Mouse (Mus musculus): ENCODE data around the gene Trp53rka.

The Trp53rka gene

DNA sequence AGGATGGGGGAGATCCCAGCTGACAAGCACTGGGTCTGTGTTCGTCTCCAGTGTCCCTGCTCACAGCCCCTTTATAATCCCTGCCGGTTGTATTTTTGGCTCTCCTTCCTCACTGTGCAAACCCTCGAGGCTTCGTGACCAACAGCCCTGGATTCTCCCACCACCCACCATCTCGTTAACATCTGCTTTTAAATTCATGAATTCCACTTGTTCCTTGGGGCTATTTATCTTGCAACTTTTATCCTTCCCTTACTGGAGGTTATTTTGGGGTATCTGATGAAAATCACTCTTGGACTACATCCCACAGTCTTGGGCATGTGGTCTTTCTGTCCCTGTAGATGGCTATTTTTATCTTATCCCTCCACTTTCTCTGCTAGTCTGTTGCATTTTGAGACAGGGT is 17.3 kb upstream of the Trp53rka start:
- peaks cover 36% of the 10 kb centered on the region for H3K27me3 ChIP-seq (ENCODE audit: insufficient read depth, low read length)
- TF ChIP-seq CTCF (conservative IDR thresholded peaks at IDR 0.05; ENCODE audit: low read length) = no peak
- no peak for TF ChIP-seq POU5F1 (IDR thresholded peaks at IDR 0.05; ENCODE audit: borderline replicate concordance, low read length)
- TF ChIP-seq NANOG (IDR thresholded peaks at IDR 0.05; ENCODE audit: borderline replicate concordance, low read length) = no peak
- H3K4me3 ChIP-seq (replicated peaks; ENCODE audit: low read length) = no peak overlapping the region
- H3K9me3 ChIP-seq (ENCODE audit: low read length) = no peaks in the 10 kb centered on the region
- no peaks in the 10 kb centered on the region for H3K36me3 ChIP-seq (ENCODE audit: insufficient read depth, low read length)
- H3K4me1 ChIP-seq (replicated peaks; ENCODE audit: low read depth, low read length) = peaks cover 16% of the 10 kb centered on the region

DNA sequence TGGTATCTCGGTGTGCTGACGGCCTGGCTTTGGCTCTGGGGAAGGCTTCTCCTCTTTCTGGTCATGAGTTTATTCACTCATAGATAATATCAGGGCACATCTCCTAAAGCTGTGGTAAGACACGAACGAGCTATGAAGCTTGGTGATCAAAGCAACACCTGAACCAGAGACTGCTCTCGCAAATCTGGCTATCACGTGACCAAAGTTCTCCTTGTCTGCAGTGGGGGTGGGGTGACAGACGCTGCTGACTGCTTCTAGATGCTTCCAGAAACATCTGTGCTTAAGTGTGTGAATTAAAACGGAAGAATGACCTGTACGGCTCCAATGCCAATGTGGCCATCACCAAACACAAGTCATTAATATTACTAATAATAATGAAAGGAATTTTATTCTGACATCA is 16.6 kb upstream of the Trp53rka start:
- no peak overlapping the region for H3K4me3 ChIP-seq (replicated peaks; ENCODE audit: low read length)
- TF ChIP-seq POU5F1 (IDR thresholded peaks at IDR 0.05; ENCODE audit: borderline replicate concordance, low read length) (no peak), NANOG (IDR thresholded peaks at IDR 0.05; ENCODE audit: borderline replicate concordance, low read length) (no peak), CTCF (conservative IDR thresholded peaks at IDR 0.05; ENCODE audit: low read length) (no peak)
- peaks cover 16% of the 10 kb centered on the region for H3K4me1 ChIP-seq (replicated peaks; ENCODE audit: low read depth, low read length)
- H3K9me3 ChIP-seq (ENCODE audit: low read length) = no peaks in the 10 kb centered on the region
- no peaks in the 10 kb centered on the region for H3K36me3 ChIP-seq (ENCODE audit: insufficient read depth, low read length)
- peaks cover 36% of the 10 kb centered on the region for H3K27me3 ChIP-seq (ENCODE audit: insufficient read depth, low read length)

DNA sequence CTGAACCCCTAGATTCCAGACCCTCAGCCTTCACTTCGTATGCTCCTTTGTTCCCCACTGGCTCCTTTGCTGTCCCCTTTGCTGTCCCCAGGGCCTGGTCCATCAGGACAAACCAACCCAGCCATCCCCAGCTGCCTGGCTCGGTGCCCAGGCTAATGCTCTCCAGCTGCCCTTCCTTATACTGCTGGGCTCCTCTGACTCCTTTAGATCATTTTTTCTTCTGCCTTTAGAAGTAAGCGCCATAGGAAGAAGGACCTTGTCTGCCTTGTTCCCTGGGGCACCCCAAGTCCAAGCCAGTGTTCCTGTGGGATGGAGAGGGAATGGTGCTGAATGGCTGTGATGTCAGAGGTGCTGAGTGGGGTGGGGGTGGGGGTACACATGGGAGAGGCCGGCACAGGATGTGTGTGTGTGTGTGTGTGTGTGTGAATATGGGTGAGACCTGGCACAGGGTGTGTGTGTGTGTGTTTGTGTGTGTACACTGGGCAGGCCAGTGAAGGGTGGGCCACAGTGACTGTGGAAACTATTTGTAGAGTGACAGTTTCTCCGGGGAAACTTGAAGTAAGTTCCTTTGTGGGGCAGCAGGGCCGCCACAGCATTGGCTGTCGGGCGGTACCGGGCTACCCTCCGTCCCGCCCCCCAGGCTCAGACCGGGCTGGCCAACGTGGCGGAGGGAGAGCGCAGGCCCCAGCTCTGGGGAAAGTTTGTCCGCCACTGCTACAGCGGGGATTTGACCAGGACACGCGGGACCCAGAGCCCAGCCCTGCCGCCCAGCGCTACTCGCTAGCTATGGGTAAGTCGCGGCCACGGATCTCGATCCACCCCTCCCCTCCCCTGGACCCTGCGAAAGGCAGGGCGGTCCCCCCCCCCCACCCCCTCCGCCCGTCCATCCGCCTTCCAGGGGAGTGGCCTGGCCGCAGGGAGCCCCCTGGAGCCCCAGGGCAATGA is 10.4 kb upstream of the Trp53rka start, which contains the start of gene Slc2a10:
Slc2a10 (plus strand) TSS at position 529 of the 945 bp plus-strand sequence.
- H3K4me1 ChIP-seq (replicated peaks; ENCODE audit: low read depth, low read length) = peaks cover 16% of the 10 kb centered on the region; the same call in 1 of the 2 replicates
- TF ChIP-seq POU5F1 (IDR thresholded peaks at IDR 0.05; ENCODE audit: borderline replicate concordance, low read length) = no peak
- no peak for TF ChIP-seq CTCF (conservative IDR thresholded peaks at IDR 0.05; ENCODE audit: low read length)
- TF ChIP-seq NANOG (IDR thresholded peaks at IDR 0.05; ENCODE audit: borderline replicate concordance, low read length) = no peak
- H3K36me3 ChIP-seq (ENCODE audit: insufficient read depth, low read length) = no peaks in the 10 kb centered on the region
- peaks cover 74% of the 10 kb centered on the region for H3K27me3 ChIP-seq (ENCODE audit: insufficient read depth, low read length)
- H3K4me3 ChIP-seq (replicated peaks; ENCODE audit: low read length) = peak within 1 kb of the TSS; percentile 69
- H3K9me3 ChIP-seq (ENCODE audit: low read length) = no peaks in the 10 kb centered on the region

DNA sequence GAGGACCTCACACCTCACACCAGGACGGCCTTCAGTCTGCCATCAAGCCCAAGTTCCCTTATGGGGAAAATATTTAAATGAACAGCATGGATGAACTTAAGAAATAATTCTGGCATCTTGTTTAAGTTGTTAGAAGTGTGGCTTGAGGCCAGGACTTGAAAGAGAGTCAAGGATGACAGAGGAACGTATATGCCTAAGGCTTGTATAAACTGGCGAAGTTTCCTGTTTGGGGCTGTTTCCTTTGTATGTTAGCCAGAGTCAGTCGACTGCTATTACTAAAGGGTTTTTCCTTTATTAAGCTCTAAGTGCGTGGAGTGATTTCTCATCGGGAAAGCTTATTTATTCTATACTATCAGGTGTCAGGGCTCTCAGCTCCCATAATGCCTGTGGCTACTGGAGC is 5.7 kb upstream of the Trp53rka start:
- no peaks in the 10 kb centered on the region for H3K36me3 ChIP-seq (ENCODE audit: insufficient read depth, low read length)
- 0 out of 2 replicates have a peak, but pooled peaks cover 4% of the 10 kb centered on the region for H3K9me3 ChIP-seq (ENCODE audit: low read length)
- TF ChIP-seq POU5F1 (IDR thresholded peaks at IDR 0.05; ENCODE audit: borderline replicate concordance, low read length) = no peak
- TF ChIP-seq NANOG (IDR thresholded peaks at IDR 0.05; ENCODE audit: borderline replicate concordance, low read length) = no peak
- no peak for TF ChIP-seq CTCF (conservative IDR thresholded peaks at IDR 0.05; ENCODE audit: low read length)
- H3K27me3 ChIP-seq (ENCODE audit: insufficient read depth, low read length) = peaks cover 68% of the 10 kb centered on the region
- no peak overlapping the region for H3K4me3 ChIP-seq (replicated peaks; ENCODE audit: low read length)
- H3K4me1 ChIP-seq (replicated peaks; ENCODE audit: low read depth, low read length) = peaks cover 20% of the 10 kb centered on the region

DNA sequence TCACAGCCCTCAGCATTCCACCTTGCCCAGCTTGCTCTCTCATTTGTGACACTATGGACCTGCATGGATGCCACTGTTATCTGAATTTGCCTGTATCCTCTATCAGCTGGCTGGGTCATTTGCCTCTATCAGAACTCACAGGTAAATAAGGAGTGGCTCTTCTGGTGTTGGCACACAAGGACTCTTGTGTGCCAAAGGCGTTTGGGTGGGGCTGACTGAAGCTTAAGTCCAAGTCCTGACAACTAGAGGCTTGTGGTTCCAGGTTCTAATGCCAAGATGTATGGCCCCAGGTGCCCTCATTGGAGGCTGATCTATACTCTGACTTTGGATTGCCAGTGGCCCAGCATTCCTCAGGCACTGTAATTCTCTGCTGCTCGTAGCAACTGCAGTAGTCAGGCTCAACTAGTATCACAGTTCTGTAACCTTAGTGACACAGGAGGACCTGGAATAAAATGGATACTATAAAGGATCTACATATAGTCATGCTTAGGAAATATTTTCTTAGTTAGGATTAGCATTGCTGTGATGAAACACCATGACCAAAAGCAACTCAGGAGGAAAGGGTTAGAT is 4.7 kb upstream of the Trp53rka start:
- peaks cover 58% of the 10 kb centered on the region for H3K27me3 ChIP-seq (ENCODE audit: insufficient read depth, low read length)
- TF ChIP-seq CTCF (conservative IDR thresholded peaks at IDR 0.05; ENCODE audit: low read length) = no peak
- no peak for TF ChIP-seq POU5F1 (IDR thresholded peaks at IDR 0.05; ENCODE audit: borderline replicate concordance, low read length)
- TF ChIP-seq NANOG (IDR thresholded peaks at IDR 0.05; ENCODE audit: borderline replicate concordance, low read length) = no peak
- H3K4me1 ChIP-seq (replicated peaks; ENCODE audit: low read depth, low read length) = peaks cover 21% of the 10 kb centered on the region
- H3K9me3 ChIP-seq (ENCODE audit: low read length) = 0 out of 2 replicates have a peak, but pooled peaks cover 4% of the 10 kb centered on the region
- no peak overlapping the region for H3K4me3 ChIP-seq (replicated peaks; ENCODE audit: low read length)
- H3K36me3 ChIP-seq (ENCODE audit: insufficient read depth, low read length) = no peaks in the 10 kb centered on the region

DNA sequence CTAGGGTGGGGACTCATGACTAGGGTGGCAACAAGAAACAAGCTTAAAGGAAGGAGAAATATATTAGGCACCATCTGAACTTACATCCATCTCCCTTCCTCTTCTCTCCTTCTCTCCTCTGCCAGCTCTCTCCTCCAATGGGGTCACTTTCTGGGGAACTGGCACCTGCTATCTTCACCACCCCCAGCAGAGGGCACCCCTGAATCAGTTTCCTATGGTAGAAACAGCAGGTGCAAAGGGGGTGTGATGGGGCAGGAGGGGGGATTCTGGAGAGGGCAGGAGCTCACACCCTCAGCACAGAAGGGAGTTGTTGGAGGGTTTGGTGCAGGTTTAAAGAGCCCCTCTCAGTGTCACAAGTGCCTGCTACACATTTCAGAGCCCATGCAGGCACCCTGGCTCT is 3.1 kb upstream of the Trp53rka start:
- H3K4me3 ChIP-seq (replicated peaks; ENCODE audit: low read length) = no peak overlapping the region
- H3K4me1 ChIP-seq (replicated peaks; ENCODE audit: low read depth, low read length) = peaks cover 29% of the 10 kb centered on the region
- 0 out of 2 replicates have a peak, but pooled peaks cover 4% of the 10 kb centered on the region for H3K9me3 ChIP-seq (ENCODE audit: low read length)
- TF ChIP-seq CTCF (conservative IDR thresholded peaks at IDR 0.05; ENCODE audit: low read length) = peak; percentile 64
- TF ChIP-seq POU5F1 (IDR thresholded peaks at IDR 0.05; ENCODE audit: borderline replicate concordance, low read length) = no peak
- peaks cover 47% of the 10 kb centered on the region for H3K27me3 ChIP-seq (ENCODE audit: insufficient read depth, low read length)
- peaks cover under 1% of the 10 kb centered on the region; the same call in 1 of the 2 replicates for H3K36me3 ChIP-seq (ENCODE audit: insufficient read depth, low read length)

DNA sequence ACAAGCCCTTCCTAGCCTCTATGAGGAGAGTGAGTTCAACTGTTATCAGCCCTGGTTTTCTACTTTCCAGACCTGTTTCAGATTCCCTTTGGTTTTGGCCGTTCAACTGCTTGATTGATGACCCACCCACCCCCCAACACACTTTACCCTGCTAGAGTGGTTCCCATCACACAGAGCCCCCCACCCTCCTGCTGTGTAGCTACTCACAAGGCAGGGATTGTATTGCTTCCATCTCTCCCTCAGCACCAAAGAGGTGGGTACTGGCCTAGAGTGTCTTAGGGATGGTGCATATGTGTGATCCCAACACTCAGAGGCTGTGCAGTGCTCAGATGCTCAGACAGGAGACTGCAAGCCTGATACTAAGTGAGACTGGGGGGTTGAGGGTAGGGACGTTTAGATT is 1.4 kb upstream of the Trp53rka start:
- no peak for TF ChIP-seq CTCF (conservative IDR thresholded peaks at IDR 0.05; ENCODE audit: low read length)
- TF ChIP-seq NANOG (IDR thresholded peaks at IDR 0.05; ENCODE audit: borderline replicate concordance, low read length) = no peak
- peaks cover 18% of the 10 kb centered on the region for H3K36me3 ChIP-seq (ENCODE audit: insufficient read depth, low read length)
- H3K9me3 ChIP-seq (ENCODE audit: low read length) = 0 out of 2 replicates have a peak, but pooled peaks cover 4% of the 10 kb centered on the region
- H3K4me3 ChIP-seq (replicated peaks; ENCODE audit: low read length) = no peak overlapping the region
- peaks cover 26% of the 10 kb centered on the region for H3K4me1 ChIP-seq (replicated peaks; ENCODE audit: low read depth, low read length)
- peaks cover 31% of the 10 kb centered on the region for H3K27me3 ChIP-seq (ENCODE audit: insufficient read depth, low read length)

DNA sequence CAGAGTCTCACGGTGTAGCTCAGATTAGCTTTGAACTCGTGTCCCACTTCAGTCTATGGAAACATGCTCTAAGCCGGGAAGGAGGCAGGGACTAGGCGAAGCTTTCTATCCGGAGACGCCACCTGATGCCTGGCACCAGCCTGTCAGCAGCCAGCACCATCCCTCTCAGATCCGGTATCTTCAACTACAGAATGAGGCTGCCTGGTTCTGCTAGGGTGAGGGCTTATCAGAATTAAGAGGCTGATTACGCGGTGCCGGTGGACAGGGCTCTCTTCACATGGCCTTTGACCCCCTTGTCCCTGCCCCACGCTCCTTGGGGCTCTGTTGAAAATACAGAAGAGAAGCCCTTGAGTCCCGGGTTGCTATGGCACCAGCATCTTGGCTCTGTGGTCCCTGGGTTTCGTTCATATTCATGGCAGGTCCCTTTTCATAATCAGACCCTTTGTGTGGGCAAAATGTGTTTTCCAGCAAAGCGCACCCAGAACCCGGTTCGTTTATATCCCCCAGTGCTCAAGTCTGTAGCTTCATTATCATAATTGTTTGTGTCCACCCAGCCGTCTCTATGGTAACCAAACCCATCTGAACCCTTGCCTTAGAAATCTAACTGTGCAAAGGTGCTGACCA is 575 bp upstream of the Trp53rka start:
- H3K9me3 ChIP-seq (ENCODE audit: low read length) = 0 out of 2 replicates have a peak, but pooled peaks cover 4% of the 10 kb centered on the region
- H3K4me3 ChIP-seq (replicated peaks; ENCODE audit: low read length) = peak overlapping the region; percentile 88
- H3K27me3 ChIP-seq (ENCODE audit: insufficient read depth, low read length) = peaks cover 23% of the 10 kb centered on the region
- peaks cover 26% of the 10 kb centered on the region for H3K36me3 ChIP-seq (ENCODE audit: insufficient read depth, low read length)
- peaks cover 26% of the 10 kb centered on the region for H3K4me1 ChIP-seq (replicated peaks; ENCODE audit: low read depth, low read length)
- TF ChIP-seq CTCF (conservative IDR thresholded peaks at IDR 0.05; ENCODE audit: low read length) = no peak
- no peak for TF ChIP-seq POU5F1 (IDR thresholded peaks at IDR 0.05; ENCODE audit: borderline replicate concordance, low read length)
- TF ChIP-seq NANOG (IDR thresholded peaks at IDR 0.05; ENCODE audit: borderline replicate concordance, low read length) = no peak

All from E14TG2a.4 (cell line).